Mouse (Mus musculus) thymus, postnatal 14 days (tissue): ENCODE data around the gene Zfp607a.
A peak's percentile ranks its signal among the peaks of the same experiment; 100 is the strongest.
"Not testable (repeated sequence)": the region's sequence is repeated elsewhere in the genome, so short reads cannot be mapped to it uniquely, and the experiment has no call there.

Source experiments
- DNase-seq: peaks from one replicate; pipeline ENCODE4 v3.0.0; 2021

The Zfp607a gene

DNA sequence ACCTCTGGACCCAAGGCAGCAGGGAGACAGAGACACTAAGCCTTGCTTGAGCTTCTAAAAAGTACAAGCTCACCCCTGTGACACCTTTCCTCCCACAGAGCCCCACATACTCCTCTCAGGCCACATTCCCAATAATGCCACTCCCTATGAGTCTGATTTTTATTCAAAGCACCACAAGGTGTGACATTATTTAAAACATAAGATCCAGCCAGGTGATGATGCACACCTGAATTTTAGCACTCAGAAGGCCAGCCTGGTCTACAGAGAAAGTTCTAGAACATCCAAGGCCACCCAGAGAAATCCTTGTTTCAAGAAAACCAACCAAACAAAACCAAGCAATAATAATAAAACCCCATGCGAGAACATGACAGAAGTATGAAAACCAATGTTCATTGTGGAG lies at the start of gene Zfp607a:
Zfp607a (plus strand) TSS at position 301 of the 400 bp plus-strand sequence.
- DNase-seq: no peak

DNA sequence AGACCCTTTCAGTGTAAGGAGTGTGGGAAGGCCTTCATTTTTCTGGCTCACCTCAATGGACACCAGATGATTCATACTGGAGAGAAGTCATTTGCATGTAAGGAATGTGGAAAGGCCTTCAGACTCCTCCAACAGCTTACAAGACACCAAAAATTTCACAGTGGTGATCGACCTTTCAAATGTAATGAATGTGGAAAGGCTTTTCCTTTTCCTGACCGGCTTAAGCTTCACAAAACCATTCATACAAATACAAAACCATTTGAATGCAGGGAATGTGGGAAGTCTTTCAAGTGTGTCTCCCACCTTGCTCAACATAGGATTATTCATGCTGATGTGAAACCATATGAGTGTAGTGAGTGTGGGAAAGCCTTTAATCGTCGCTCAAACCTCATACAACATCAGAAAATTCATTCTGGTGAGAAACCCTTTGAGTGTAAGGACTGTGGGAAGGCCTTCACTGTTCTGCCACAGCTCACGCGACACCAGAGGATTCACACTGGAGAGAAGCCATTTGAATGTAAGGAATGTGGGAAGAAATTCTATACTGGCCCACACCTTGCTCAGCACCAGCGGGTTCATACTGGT lies 38.7 kb upstream of the Zfp607a start:
- no peak for DNase-seq

DNA sequence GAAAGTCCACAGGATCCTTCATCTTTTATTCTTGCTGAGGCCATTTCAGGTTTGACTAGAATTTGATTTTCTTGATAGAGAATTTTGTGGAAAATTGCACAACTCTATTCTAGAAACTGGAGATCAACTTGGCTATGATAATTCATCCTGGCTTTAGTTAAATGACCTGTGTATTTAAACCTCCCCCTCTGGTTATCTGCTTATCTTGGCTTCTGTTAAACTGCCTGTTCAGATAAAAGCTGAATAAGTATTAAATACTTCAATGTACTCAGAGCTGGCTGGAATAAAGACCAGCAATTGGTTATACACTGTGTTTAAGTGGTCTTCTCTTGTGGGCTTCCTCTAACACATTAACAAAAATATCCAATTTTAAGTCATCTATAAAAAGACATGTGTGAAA lies 34.7 kb upstream of the Zfp607a start:
- DNase-seq: no peak

DNA sequence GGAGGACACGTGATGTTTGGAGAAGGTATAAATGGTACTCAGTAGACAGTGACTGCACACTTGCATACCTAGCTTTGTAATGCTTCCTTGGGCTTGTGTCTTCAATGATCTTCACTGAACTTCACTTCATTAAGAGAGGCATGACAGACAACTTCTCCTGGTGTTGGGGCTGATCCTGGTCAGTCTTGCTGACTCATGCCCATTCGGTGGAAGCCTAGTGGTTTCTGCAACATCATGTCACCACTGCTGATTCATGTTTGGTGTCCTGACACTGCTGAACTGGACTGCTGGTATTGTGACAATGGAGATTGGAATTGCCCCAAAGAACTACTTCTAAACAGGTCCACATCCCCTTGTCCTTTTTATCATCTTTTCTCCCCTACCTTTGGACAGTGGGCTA lies 23.2 kb upstream of the Zfp607a start:
- DNase-seq: no peak

DNA sequence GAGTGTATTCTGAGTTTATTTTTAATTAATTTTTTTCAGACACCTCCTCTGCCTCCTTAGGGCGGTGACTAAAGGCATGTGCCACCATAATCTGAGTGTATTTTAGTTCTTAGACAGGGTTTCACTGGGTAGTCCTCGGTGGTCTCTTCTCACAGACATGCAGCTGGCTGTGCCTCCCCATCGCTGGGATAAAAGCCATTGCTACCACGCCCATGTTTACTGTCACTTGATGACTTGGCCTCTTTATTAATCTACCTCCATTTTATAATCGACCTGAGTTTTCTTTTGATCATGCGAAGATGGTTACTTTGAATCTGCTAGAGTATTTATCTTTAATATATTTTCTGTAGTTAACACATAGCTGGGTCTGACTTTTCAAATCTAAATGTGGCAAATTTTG lies 19.4 kb upstream of the Zfp607a start:
- no peak for DNase-seq

DNA sequence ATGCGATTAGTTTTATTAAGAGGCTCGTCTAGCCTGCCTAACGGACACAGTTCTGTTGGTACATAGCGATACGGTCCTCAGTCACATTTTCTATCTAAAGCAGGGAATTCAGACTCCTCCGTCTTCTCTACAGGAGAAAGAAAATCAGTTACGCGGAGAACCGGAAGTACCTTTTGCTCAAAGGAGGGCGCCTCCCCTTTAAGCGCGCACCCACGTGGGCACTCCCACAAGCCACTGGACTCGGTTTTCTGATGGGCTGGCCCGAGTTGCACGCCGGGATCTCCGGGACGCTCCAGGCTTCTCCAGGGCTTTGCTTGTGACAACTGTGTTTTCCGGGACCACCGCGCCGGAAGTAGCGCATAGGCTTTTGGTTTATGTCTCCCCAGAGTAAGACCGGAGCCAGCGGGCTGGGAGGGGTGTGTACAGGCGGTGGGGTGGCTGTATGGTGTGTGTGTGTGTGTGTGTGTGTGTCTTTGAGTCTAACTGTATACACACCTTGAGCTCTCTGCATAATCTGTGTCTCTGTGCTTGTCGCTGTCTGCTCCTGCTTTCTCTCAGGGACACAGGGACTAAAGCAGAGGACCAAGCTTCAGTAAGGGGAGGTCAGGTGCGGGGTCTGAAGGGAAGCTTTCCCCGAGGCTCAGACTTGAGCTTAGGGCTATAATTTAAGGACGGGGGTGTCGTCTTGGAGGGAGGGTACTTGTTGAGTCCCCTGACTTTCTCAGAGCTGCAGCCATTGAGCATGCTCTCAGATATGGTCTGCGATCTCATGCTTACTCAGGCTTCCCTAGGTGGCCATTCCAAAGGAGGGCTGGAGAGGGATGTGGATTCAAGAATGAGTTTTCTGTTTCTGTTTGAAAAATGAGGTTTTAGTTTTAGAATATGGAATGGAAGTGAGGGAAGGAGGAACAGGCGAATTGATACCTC lies 18.7 kb upstream of the Zfp607a start, which contains the start of gene Zfp59:
Zfp59 (plus strand) TSS at position 285 of the 927 bp plus-strand sequence.
- peak; percentile 84 for DNase-seq

DNA sequence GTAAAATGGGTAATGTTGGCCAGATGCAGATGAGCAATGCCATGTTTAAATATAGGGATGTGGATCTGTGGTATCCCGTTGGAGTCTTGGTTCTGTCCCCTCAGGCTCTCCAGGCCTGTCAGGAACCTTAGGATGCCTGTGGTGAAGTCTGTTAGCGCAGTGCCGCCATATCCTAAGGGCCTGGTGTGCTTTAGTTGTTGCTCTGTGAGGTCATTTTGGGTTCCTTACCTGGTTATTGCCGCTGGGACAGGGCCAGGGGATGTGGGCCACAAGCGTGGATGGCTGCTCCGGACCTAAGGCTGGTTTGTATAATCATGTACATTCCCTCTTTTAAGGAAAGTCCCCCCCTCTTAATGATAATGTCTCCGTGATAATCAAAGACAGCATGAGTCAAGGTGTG lies 17.7 kb upstream of the Zfp607a start:
- DNase-seq: no peak

DNA sequence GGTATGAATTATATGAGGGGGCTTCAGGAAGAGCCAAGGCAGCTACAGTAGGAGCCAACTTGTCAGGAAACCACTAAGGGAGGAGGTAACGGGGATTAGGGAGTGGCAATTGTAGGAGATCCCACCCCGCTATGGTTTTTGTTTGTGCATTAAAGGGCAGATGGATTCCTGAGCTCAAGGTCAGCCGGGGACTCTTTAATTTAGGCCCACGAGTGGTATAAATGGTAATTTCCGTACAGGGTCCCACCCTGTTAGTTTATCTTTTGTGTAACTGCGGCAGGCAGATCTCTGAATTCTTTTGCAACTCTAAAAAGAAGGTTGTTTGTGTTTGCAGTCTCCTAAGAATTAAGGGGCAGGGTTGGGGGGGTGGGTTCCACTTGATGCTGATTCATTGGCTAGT lies 17.2 kb upstream of the Zfp607a start:
- DNase-seq: no peak

DNA sequence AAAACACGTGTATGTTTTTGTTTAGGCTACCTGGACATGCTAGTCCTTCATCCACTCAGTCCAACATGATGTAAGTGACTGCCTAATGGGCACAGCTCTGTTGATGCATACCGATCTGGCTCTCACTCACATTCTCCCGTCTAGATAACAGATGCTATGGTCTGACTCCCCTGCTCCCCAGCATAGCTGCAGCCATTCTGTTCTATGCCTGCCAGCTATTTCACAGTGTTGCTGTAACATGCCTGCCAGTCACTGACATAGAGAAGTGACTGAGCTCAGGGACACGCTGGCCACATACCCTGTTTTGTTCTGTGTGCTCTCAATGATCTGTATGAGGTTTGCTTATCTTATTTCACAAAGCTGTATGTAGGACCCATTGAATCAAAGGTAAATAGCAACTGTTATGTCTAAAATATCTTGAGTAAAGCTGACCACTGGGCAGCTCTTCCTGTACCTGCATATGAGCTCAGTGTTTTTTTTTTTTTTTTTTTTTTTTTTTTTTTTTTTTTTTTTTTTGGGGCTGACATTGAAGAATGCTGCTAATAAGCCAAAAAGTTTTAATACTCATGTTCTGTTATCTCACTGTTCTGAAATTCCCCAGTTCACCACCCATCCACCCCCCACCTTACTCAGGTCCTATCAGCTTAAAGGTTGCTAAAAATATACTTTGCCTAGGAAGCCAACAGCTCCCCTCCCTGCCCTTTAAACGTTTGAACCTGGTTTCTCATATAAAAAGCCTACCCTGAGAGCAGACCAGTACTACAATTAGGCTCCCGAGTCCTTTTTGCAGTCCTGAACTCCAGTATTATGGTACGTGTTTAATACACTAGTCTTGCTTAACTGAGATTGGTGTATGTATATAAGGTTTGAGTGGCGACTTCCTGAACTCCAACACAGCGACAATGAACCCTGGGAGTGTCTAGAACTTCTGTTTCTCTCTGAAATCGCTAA lies 2.2 kb downstream of the Zfp607a start:
- DNase-seq: no peak

DNA sequence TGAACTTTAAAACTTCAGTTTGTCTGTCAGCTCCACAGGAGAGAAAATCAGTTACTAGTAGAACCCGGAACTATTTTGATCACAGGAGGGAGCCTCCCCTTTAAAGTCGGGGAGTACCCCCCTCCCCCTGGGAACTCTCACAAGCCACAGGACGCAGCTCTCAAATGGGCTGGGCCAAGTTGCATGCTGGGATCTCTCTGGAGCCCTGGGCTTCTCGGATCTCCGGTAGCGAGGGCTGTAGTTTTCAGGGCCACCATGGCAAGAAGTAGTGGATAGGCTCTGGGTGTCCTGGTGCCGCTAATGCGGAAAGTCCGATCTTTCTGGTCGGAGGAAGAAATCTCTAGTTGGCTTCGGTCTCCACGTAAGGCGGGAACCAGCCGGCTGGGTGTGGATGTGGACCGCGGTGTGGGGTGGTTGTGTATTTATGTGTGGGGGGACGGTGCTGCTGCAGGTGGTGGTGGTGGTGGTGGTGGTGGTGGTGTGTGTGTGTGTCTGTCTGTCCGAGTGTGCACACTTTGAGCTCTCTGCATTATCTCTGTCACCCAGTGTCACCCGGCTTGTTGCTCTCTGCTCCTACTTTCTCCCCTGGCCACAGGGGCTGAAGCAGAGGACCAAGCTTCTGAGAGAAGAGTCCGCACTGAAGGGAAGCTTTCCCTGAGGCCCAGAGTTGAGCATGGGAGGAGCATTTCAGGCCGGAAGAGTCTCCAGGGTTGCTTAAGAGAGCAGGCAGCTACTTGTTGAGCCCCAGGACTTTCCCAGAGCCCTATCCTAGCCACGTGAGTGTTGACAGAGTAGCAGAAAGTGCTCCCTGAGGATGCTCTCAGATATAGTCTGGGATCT lies 3.3 kb downstream of the Zfp607a start:
- DNase-seq: peak; percentile 83

DNA sequence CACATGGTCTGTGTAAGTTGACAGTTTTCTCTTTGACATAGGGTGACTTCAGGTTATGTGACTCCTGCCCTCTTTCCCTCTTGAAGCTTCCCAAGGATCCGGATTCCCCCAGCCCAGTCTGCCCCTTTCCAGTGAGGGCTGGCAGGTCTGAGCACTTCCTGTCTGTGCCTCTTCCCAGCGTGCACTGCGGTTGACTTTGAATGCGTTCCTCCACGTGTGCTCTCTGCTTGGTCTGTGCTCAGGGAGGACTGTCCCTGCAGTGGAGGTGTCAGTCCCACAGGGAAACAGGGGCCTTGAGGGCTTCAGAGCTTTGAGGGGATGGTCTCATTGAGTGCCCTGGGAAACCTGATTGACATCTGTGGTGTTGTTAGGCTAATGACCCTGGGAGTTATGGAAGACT lies 5.3 kb downstream of the Zfp607a start:
- not testable (repeated sequence) for DNase-seq

DNA sequence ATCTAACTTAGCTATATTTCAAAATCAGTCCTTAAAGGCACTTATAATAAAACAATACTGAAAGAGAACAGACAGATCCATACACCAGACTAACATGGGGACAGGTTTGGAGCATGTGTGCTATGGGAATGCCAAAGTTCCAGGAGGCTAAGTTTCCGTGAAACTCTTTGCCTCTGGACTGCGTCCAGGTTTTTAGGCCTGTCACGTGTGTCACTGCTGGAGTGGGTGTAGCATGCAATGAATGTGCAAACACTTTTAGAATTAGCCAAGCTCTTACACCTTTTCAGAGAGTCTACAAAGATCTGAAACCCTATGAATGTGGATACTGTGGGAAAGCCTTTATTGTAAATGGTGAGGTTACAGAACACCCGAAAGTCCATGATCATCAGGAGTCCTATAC lies 24.4 kb downstream of the Zfp607a start:
- DNase-seq: no peak

DNA sequence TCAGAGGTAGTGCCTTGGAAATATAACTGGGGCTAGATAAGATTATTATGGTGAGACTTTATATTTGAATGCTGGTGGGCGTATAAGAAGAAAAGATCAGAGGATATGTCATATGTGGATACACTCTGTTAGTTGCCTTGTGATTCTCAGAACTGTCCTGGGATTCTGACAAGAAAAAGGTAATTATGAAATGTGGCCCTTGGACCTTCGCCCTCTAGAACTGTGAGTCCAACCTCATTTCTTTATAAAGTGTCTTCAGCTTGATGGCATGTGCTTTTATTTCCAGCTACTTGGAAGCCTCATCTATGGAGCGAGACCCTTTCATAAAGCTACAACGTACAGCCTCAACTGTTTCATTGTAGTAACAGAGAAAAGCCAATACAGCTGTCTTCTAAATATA lies 43.3 kb downstream of the Zfp607a start:
- DNase-seq: no peak

DNA sequence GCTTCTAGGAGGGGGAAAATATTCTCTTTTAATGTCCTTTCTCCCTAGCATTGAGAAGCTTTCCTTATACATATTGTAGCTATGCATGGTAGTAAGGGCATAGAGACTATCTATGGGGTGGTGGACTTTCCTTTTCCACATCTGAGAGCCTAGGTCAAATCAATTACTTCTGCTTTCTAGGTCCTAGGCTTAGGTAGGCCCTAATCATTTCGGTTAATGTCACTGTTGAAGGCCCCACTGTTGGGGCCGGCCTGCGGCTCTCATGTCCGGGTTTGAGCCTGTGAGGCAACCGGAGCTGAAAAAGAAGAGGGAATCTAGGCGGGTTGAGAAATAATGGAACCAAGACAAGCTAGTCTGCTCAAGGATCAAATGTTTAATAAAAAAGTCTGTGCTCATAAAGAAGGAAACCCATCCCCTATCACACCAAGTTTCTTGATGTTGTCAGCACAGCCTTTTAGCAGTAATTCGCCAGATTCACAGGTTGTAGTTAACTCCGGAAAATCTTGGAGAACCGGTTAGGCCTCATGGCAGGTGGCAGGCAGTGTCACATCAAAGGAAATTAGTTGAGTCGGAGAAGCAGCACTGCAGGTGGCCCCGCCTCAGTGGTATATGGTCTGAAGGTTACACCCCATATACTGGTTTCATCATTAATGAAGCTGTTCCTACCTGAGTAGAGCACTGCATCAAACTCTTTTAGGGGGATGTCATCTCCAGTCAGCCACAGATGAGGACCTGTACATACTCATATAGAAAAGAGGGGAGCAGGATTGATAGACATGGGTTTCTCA lies 47.9 kb downstream of the Zfp607a start:
- DNase-seq: no peak

DNA sequence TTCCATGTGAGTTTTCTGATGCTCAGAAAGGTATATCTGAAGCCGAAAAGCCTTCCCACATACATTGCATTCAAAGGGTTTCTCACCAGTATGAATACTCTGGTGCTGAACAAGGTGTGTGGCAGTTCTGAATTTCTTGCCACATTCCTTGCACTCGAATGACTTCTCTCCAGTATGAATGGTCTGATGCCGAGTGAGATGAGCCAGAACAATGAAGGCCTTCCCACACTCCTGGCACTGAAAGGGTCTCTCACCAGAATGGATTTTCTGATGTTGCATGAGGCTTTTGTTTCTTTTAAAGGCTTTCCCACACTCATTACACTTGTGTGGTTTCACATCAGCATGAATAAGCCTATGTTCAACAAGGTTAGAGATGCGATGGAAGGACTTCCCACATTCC lies 53.6 kb downstream of the Zfp607a start:
- DNase-seq: not testable (repeated sequence)

DNA sequence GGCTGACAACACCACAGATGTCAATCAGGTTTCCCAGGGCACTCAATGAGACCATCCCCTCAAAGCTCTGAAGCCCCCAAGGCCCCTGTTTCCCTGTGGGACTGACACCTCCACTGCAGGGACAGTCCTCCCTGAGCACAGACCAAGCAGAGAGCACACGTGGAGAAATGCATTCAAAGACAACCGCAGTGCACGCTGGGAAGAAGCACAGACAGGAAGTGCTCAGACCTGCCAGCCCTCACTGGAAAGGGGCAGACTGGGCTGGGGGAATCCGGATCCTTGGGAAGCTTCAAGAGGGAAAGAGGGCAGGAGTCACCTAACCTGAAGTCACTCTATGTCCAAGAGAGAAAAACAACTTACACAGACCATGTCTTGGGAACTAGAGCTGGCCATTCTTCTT lies 69.7 kb downstream of the Zfp607a start:
- DNase-seq: peak; percentile 10

DNA sequence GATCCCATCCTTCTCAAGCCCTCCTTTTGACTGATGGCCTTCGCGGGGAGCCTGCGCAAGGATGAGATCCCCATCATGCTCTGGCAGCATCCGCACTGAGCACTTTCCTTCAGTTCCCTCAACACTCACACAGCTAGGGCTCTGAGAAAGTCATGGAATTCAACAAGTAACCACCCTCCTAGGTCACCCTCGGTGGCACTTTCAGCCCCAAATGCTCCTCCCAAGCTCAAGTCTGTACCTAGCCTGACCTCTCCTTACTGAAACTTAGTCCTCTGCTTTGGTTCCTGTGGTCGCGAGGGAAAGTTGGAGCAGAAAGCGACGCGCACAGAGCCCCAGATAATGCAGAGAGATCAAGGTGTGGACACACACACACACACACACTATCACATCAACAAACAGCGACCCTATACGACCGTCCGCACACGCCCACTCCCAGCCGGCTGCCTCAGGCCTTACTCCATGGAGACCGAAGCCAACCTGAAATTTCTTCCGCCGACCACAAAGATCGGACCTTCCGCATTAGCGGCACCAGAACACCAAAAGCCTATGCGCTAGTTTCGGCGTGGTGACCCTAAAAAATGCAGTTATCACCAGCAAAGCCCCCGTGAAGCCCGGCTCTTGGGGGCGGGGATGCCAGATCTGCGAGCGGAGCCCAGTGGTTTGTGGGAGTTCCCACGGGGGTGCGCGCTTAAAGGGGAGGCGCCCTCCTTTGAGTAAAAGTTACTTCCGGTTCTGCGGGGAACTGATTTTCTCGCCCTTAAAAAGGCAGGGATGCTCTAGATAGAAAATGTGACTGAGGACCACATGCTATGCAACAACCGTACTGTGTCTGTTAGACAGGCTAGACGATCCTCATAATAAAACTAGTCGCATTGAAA lies 71.7 kb downstream of the Zfp607a start, which contains the start of gene Zfp974:
Zfp974 (minus strand) TSS at position 643 of the 878 bp plus-strand sequence.
- peak; percentile 70 for DNase-seq
